Mouse (Mus musculus) layer of hippocampus, adult 9-11 months (tissue): ENCODE data around the gene Gsta2.
"Not testable (repeated sequence)": the region's sequence is repeated elsewhere in the genome, so short reads cannot be mapped to it uniquely, and the experiment has no call there.

Experiments used
- DNase-seq: peaks from one replicate; pipeline ENCODE4 v3.0.0; 2022

Gsta2 gene

GRCm38 (mm10) chr9:78355611-78356010 lies at the start of gene Gsta2:
Gene Gsta2, minus strand, starts transcription at chr9:78355788.
- DNase-seq, result no peak

- no peak for DNase-seq
Observed at GRCm38 (mm10) chr9:78401596-78401995, 46.0 kb upstream of the Gsta2 start.

GRCm38 (mm10) chr9:78400570-78400969 lies 45.0 kb upstream of the Gsta2 start:
- DNase-seq, result no peak

GRCm38 (mm10) chr9:78396517-78396916 lies 40.9 kb upstream of the Gsta2 start:
- DNase-seq, result no peak

GRCm38 (mm10) chr9:78395630-78396351 lies 40.2 kb upstream of the Gsta2 start, which contains the start of gene Ddx43:
Gene Ddx43, plus strand, starts transcription at chr9:78395777.
- DNase-seq, result peak; percentile 33

- DNase-seq, result no peak
Observed at GRCm38 (mm10) chr9:78395244-78395629, 39.6 kb upstream of the Gsta2 start.

GRCm38 (mm10) chr9:78394602-78395001 lies 39.0 kb upstream of the Gsta2 start:
- no peak for DNase-seq

- no peak for DNase-seq
Observed at GRCm38 (mm10) chr9:78393741-78394140, 38.2 kb upstream of the Gsta2 start.

GRCm38 (mm10) chr9:78389981-78390380 lies 34.4 kb upstream of the Gsta2 start:
- no peak for DNase-seq

GRCm38 (mm10) chr9:78386947-78387346 lies 31.4 kb upstream of the Gsta2 start:
- DNase-seq, result no peak

GRCm38 (mm10) chr9:78385893-78386292 lies 30.3 kb upstream of the Gsta2 start:
- DNase-seq, result no peak

GRCm38 (mm10) chr9:78378113-78378785 lies 22.7 kb upstream of the Gsta2 start, which contains the start of gene Ooep:
Gene Ooep, minus strand, starts transcription at chr9:78378725.
- DNase-seq, result peak; percentile 9

GRCm38 (mm10) chr9:78377546-78377945 lies 22.0 kb upstream of the Gsta2 start:
- no peak for DNase-seq

GRCm38 (mm10) chr9:78375486-78375885 lies 19.9 kb upstream of the Gsta2 start:
- no peak for DNase-seq

GRCm38 (mm10) chr9:78374885-78375389 lies 19.3 kb upstream of the Gsta2 start:
- DNase-seq, result no peak

GRCm38 (mm10) chr9:78374397-78374796 lies 18.8 kb upstream of the Gsta2 start:
- no peak for DNase-seq

- no peak for DNase-seq
Observed at GRCm38 (mm10) chr9:78372827-78373504, 17.4 kb upstream of the Gsta2 start.

- DNase-seq, result no peak
Observed at GRCm38 (mm10) chr9:78371441-78371840, 15.9 kb upstream of the Gsta2 start.

GRCm38 (mm10) chr9:78369786-78370185 lies 14.2 kb upstream of the Gsta2 start:
- DNase-seq, result no peak

GRCm38 (mm10) chr9:78369349-78369748 lies 13.8 kb upstream of the Gsta2 start:
- no peak for DNase-seq

GRCm38 (mm10) chr9:78368671-78369293 lies 13.2 kb upstream of the Gsta2 start:
- no peak for DNase-seq

- not testable (repeated sequence) for DNase-seq
Observed at GRCm38 (mm10) chr9:78367959-78368358, 12.4 kb upstream of the Gsta2 start, which contains the start of gene Dppa5a. Gene Dppa5a, minus strand, starts transcription at chr9:78368177.
